Mouse (Mus musculus) adrenal gland, adult 2 months (tissue): Measurements from ENCODE around the gene Ina. TPM values are rescaled to one million over a fixed set of nuclear protein-coding genes. Genes with fewer than 3 reads are reported as not detected.
A peak's percentile ranks its signal among the peaks of the same experiment; 100 is the strongest.

Experiments
- DNase-seq: peaks from one replicate; pipeline ENCODE4 v3.0.0; 2021
- polyA plus RNA-seq: library from polyadenylated mRNA; depleted of rRNA; stranded (reverse); fragments of >200 nt; gene quantifications from 2 replicates; pipeline ENCODE4 v1.2.3, GENCODE M21; 2012; rRNA removed
- total RNA-seq, 2 experiments: library from RNA; stranded (reverse); gene quantifications; 2 replicates each; pipeline ENCODE4 v1.2.3; 2021

Gene Ina
- total and polyA plus RNA-seq, 3 experiments = 4.4 to 7.7 (median 5.5) TPM

- DNase-seq = no peak
These were observed 39.0 kb downstream of the Ina start for GRCm38 (mm10) chr19:47053471-47053870.

GRCm38 (mm10) chr19:47057684-47058083, 43.2 kb downstream of the Ina start:
- no peak for DNase-seq

GRCm38 (mm10) chr19:47065860-47066259, 51.4 kb downstream of the Ina start:
- DNase-seq = no peak

- peak; percentile 97 for DNase-seq
These were observed 52.8 kb downstream of the Ina start, which contains the start of gene Taf5 for GRCm38 (mm10) chr19:47067096-47067882. Taf5 (plus strand) TSS chr19:47067746.

- DNase-seq = peak; percentile 93
These were observed 53.6 kb downstream of the Ina start for GRCm38 (mm10) chr19:47067924-47068611.

Other genes starting within 250 kb of the Ina start
- 10 to 100 TPM; 61.8 to 66.2 TPM for gene Nt5c2, start 455 bp downstream of the Ina start, total RNA-seq
- gene Nt5c2, start 455 bp downstream of the Ina start, polyA plus RNA-seq = 11.6 and 11.9 TPM in 2 replicates
- gene Pcgf6, start 36.2 kb downstream of the Ina start, total RNA-seq = 10 to 100 TPM in 1 of 2 experiments, 1 to 10 TPM in 1; 9.9 to 11.4 TPM
- gene Pcgf6, start 36.2 kb downstream of the Ina start, polyA plus RNA-seq = 10.0 and 11.2 TPM in 2 replicates
- gene Taf5, start 53.0 kb downstream of the Ina start, total RNA-seq = 1 to 10 TPM; 3.5 to 3.6 TPM
- 1.6 and 1.9 TPM in 2 replicates for gene Taf5, start 53.0 kb downstream of the Ina start, polyA plus RNA-seq
- 100 to 1,000 TPM; 788 to 840 TPM for gene Usmg5, start 75.9 kb downstream of the Ina start, total RNA-seq
- 7.8 and 8.7 TPM in 2 replicates for gene Usmg5, start 75.9 kb downstream of the Ina start, polyA plus RNA-seq
- 10 to 100 TPM; 19.8 to 22.1 TPM for gene Pdcd11, start 76.1 kb downstream of the Ina start, total RNA-seq
- gene Pdcd11, start 76.1 kb downstream of the Ina start, polyA plus RNA-seq = 5.1 and 6.0 TPM in 2 replicates
- gene Calhm2, start 123.6 kb downstream of the Ina start, total RNA-seq = 1 to 10 TPM; 4.0 to 6.0 TPM
- 11.4 and 11.9 TPM in 2 replicates for gene Calhm2, start 123.6 kb downstream of the Ina start, polyA plus RNA-seq
- gene Calhm1, start 129.6 kb downstream of the Ina start, total RNA-seq = not detected
- not detected in 2 replicates for gene Calhm1, start 129.6 kb downstream of the Ina start, polyA plus RNA-seq
- not detected for gene Calhm3, start 143.1 kb downstream of the Ina start, total RNA-seq
- gene Calhm3, start 143.1 kb downstream of the Ina start, polyA plus RNA-seq = not detected in 2 replicates
- gene Neurl1a, start 164.1 kb downstream of the Ina start, total RNA-seq = 10 to 100 TPM; 12.1 to 24.2 TPM
- 21.5 and 28.3 TPM in 2 replicates for gene Neurl1a, start 164.1 kb downstream of the Ina start, polyA plus RNA-seq